Mouse (Mus musculus) bone marrow macrophage, adult 2 months (primary cell): ENCODE data around the gene Usp6nl. TPM values are rescaled to one million over a fixed set of nuclear protein-coding genes. Genes with fewer than 3 reads are reported as not detected.

Experiments used
- H3K27ac ChIP-seq: 2 replicates; pipeline ENCODE4 v1.5.1; 2012; ENCODE audit warnings: low read depth, low read length; ENCODE audit not compliant: insufficient read depth
- H3K4me1 ChIP-seq: 2 replicates; pipeline ENCODE4 v1.6.1; 2012; ENCODE audit warnings: low read length; ENCODE audit not compliant: control insufficient read depth, insufficient read depth
- H3K4me3 ChIP-seq: 2 replicates; pipeline ENCODE4 v1.5.1; 2012; ENCODE audit warnings: mild to moderate bottlenecking, low read length, moderate library complexity; ENCODE audit not compliant: insufficient read depth
- CTCF ChIP-seq: IDR thresholded peaks from 2 replicates; pipeline ENCODE4 v1.5.1; 2012; ENCODE audit warnings: low read depth, mild to moderate bottlenecking, low read length, moderate library complexity
- POLR2A ChIP-seq: IDR thresholded peaks from 2 replicates; pipeline ENCODE4 v1.6.1; 2012; ENCODE audit warnings: mild to moderate bottlenecking, low read depth, low read length, borderline replicate concordance
- polyA plus RNA-seq: library from polyadenylated mRNA; stranded (reverse); fragments of >200 nt; gene quantifications from 2 replicates; pipeline ENCODE4 v1.2.4, GENCODE M21; 2012; ENCODE audit not compliant: missing spikeins, insufficient read depth, insufficient read length

Usp6nl gene
- polyA plus RNA-seq, 1 experiment = 5.6 TPM

DNA sequence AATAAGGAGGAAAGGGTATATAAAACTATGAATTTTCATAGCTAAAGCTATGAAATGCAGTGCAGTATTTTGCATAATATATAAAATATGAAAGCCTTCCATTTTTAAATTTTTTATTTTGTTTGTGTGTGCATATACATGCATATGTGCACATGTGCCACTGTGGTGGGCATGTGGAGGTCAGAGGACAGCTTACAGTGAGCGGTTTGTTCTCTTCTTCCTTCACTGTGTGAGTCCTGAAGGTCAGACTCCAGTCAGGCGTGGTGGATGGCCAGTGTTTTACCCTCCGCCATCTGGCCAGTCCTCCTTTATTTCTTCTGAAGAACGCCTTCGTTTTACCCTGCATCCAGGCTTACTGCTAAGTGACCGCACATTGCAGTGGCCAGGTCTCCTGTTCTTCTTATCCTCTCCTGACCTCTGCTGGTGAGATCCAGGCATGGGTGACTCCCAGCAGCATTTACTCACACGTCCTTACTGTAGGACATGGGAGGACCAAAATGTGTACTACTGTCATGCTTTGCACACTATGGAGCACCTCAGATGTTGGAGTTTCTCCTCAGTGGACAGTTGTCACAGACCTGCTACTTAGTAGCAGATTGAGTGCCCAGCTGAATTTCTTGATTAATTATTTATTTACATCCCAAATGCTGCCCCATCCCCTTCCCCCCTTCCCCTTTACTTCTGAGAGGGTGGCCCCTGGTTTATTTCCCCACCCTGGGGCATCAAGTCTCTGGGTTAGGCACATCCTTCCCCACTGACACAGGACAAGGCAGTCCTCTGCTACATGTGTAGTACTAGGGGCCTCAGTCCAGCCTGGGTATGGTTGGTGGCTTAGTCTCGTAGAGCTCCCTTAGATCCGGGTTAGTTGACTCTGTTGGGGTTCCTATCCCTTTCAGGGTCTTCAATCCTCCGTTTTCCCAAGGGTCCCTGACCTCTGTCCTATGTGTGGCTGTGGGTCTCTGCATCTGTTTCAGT is 82.9 kb downstream of the Usp6nl start:
- H3K4me3 ChIP-seq = no peak overlapping the region
- TF ChIP-seq CTCF (peak; percentile 61), POLR2A (no peak)
- H3K4me1 ChIP-seq = no peaks in the 10 kb centered on the region
- no peak overlapping the region for H3K27ac ChIP-seq

GRCm38 (mm10) chr2:6407711-6408110 is 85.2 kb downstream of the Usp6nl start:
- Histone ChIP-seq H3K4me3 (no peak overlapping the region), H3K4me1 (no peaks in the 10 kb centered on the region), H3K27ac (no peak overlapping the region)
- no peak for TF ChIP-seq POLR2A
- TF ChIP-seq CTCF = no peak

DNA sequence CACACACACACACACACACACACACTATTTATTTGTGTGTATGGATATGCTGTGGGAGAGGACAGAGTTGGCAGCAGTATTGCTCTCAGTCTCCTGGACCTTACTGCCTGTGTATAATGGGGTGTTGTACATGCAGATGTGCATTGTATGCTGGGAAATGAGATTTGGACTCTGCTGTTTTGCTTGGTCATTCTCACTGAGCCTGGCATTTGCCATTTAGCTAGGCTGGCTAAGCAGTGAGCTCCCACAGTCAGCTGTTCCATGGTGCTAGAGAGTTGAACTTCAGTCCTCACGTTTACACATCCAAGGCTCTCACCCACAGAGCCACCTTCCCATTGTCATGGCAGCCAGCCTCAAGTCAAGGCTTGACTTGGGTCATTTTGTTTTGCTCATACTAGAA is 90.2 kb downstream of the Usp6nl start:
- H3K27ac ChIP-seq = no peak overlapping the region
- no peak overlapping the region for H3K4me3 ChIP-seq
- H3K4me1 ChIP-seq = no peaks in the 10 kb centered on the region
- TF ChIP-seq CTCF (no peak), POLR2A (no peak)

- Histone ChIP-seq H3K4me1 (no peaks in the 10 kb centered on the region), H3K4me3 (no peak overlapping the region), H3K27ac (no peak overlapping the region)
- no peak for TF ChIP-seq CTCF
- no peak for TF ChIP-seq POLR2A
These were observed 91.3 kb downstream of the Usp6nl start for GRCm38 (mm10) chr2:6413723-6414122.

- Histone ChIP-seq H3K4me3 (no peak overlapping the region), H3K4me1 (no peaks in the 10 kb centered on the region), H3K27ac (no peak overlapping the region)
- no peak for TF ChIP-seq CTCF
- no peak for TF ChIP-seq POLR2A
These were observed 91.9 kb downstream of the Usp6nl start for GRCm38 (mm10) chr2:6414400-6414799.

GRCm38 (mm10) chr2:6417158-6417557 is 94.7 kb downstream of the Usp6nl start:
- TF ChIP-seq CTCF = no peak
- H3K27ac ChIP-seq = no peak overlapping the region

DNA sequence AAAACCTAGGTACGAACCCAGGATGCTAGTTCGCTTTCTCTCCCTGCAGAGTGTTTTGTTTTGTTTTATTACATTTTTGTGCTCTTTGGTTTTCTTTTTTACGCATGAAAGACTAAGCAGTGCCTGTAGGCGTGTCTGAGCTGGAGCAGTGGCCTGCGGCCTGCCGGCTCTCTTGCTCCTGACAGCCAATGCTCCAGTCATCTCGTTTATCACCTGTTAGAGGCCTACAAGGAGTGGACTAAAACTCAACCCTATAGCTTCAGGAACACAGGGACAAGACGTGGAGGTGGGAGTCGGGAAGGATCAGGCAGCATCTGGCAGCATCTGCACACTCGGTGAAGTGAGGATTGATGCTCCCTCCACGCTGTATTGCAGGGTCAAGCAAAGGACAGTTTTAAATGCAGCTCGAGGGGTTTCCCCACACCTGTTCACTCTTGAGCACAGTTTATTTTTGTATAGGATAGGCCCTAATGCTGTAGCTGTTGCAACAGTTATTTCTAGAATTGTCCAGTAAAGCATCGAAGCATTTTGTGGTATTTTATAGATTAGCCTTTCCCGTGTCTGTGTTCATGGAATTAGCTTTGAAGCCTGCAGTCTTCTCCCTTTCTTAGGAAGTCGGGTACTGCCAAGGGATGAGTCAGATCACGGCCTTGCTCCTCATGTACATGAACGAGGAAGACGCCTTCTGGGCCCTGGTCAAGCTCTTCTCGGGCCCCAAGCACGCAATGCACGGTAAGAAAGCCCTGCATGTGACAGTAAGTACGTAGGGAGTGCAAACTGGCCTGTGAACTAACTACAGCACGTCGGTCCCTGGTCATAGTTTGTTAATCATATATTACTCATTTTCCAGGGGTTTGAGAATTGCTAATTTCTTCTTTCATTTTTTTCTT is 101.4 kb downstream of the Usp6nl start:
- no peaks in the 10 kb centered on the region for H3K4me1 ChIP-seq
- H3K27ac ChIP-seq = no peak overlapping the region
- no peak overlapping the region for H3K4me3 ChIP-seq
- no peak for TF ChIP-seq POLR2A
- no peak for TF ChIP-seq CTCF

More at GRCm38 (mm10) chr2:6417158-6417557, 94.7 kb downstream of the Usp6nl start:
- Histone ChIP-seq H3K4me3 (no peak overlapping the region), H3K4me1 (no peaks in the 10 kb centered on the region)

DNA sequence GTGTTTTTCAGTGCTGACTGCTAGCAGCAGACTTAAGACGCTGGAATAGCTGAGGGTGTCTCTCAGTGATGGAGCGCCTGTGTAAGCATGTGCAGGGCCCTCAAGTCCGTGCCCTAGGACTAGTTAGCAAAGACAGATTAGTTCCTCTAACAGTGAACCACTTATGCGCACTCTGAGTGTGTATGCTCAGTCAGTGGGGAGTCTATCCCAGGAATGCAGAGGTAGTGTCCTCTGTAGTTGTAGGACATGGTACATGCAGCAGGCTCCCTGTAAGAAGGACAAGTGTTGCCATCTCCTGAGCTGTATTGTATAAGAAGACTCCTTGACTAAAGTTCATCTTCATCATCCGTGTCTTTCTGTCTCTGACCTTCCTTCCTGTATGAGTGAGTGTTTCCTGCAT is 102.4 kb downstream of the Usp6nl start:
- Histone ChIP-seq H3K4me1 (no peaks in the 10 kb centered on the region), H3K4me3 (no peak overlapping the region), H3K27ac (no peak overlapping the region)
- TF ChIP-seq CTCF (no peak), POLR2A (no peak)

DNA sequence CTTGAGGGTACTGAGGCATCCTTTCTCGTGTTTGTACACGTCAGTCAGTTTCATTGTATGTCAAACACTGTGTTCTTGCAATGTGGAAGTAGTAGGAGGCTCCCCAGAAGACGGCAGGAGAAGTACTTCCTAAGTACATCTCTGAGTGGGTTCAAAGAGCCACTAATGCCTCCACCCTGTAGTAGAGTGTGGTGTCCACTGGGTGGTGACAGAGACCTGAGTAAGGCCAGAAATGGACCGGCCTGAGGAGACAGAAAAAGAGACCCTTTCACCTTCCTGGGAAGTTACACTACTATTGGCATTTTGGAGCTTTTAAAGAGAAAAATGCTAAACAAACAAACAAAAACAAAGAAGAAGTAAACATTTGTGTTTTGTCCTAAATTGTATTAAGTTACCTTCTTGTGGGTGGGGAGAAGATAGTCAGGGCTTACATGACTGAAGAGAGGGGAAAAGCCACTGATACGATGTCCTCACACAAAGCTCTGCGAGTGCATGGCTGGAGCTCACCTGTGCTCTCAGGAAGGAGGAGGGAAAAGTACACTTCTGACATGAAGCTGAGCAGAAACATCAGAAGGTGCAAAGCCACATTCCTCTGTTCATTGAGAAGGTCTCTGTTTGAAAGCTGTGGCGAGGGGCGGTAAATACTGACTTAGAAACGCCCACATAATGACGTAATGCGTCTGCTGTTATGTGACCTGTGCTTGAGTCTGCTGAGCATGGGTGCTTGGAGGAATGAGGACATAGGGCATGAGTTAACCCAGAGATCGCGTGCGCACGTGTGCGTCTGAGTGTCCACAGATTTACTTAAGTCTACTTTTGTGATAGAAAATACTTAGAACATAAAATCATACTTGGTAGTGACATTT is 113.9 kb downstream of the Usp6nl start:
- Histone ChIP-seq H3K4me1 (no peaks in the 10 kb centered on the region), H3K4me3 (no peak overlapping the region), H3K27ac (no peak overlapping the region)
- no peak for TF ChIP-seq POLR2A
- peak; percentile 62 for TF ChIP-seq CTCF

GRCm38 (mm10) chr2:6441688-6442087 is 119.2 kb downstream of the Usp6nl start:
- Histone ChIP-seq H3K4me3 (no peak overlapping the region), H3K4me1 (peaks cover 5% of the 10 kb centered on the region), H3K27ac (no peak overlapping the region)
- TF ChIP-seq CTCF = no peak
- TF ChIP-seq POLR2A = no peak
